Mouse (Mus musculus) stomach, postnatal 0 days (tissue): ENCODE measurements around the gene Ano1.

Experiments
- CTCF ChIP-seq: IDR thresholded peaks from 2 replicates; pipeline ENCODE4 v1.5.1; 2016; ENCODE audit warnings: antibody characterized with exemption, low read depth, mild to moderate bottlenecking, moderate library complexity
- EP300 ChIP-seq: optimal IDR thresholded peaks from 2 replicates; pipeline ENCODE3; 2016; ENCODE audit warnings: antibody characterized with exemption

GRCm38 (mm10) chr7:144724283-144724682 is 27.5 kb downstream of the Ano1 start:
- TF ChIP-seq CTCF, result no peak
- no peak for TF ChIP-seq EP300
